Mouse (Mus musculus) stomach, postnatal 0 days (tissue): ENCODE results near the gene Kcnk5. TPM values are rescaled to one million over a fixed set of nuclear protein-coding genes. Genes with fewer than 3 reads are reported as not detected.

Experiments used
- ATAC-seq: fragments of 200-750 bp; cut with Nextera tagmentation; 2 replicates; pipeline ENCODE4 v1.8.0; 2017; ENCODE audit not compliant: low FRiP score, low TSS enrichment
- DNase-seq: peaks from one replicate; pipeline ENCODE4 v3.0.0-alpha.2; 2016; ENCODE audit warnings: low spot score
- H3K27ac ChIP-seq: fragments of 300-500 bp; sonication (generic); replicated peaks from 2 replicates; pipeline ENCODE4 v1.5.1; 2014; ENCODE audit warnings: mild to moderate bottlenecking, control low read depth
- H3K27me3 ChIP-seq: fragments of 300-500 bp; sonication (generic); 2 replicates; pipeline ENCODE4 v1.6.1; 2014; ENCODE audit warnings: low read length; ENCODE audit not compliant: control insufficient read depth, insufficient read depth
- H3K36me3 ChIP-seq: fragments of 300-500 bp; sonication (generic); 2 replicates; pipeline ENCODE4 v1.6.1; 2014; ENCODE audit warnings: low read length, mixed read lengths; ENCODE audit not compliant: control insufficient read depth, insufficient read depth
- H3K4me1 ChIP-seq: fragments of 300-500 bp; sonication (generic); replicated peaks from 2 replicates; pipeline ENCODE4 v1.6.1; 2014; ENCODE audit warnings: antibody characterized with exemption; ENCODE audit not compliant: control insufficient read depth, insufficient read depth
- H3K4me2 ChIP-seq: fragments of 300-500 bp; sonication (generic); replicated peaks from 2 replicates; pipeline ENCODE4 v1.6.1; 2014; ENCODE audit warnings: low read depth, mild to moderate bottlenecking, control low read depth, moderate library complexity
- H3K4me3 ChIP-seq: fragments of 300-500 bp; sonication (generic); 2 replicates; pipeline ENCODE4 v1.5.1; 2014; ENCODE audit warnings: low read depth, low read length, control low read depth
- H3K9ac ChIP-seq: fragments of 300-500 bp; sonication (generic); 2 replicates; pipeline ENCODE4 v1.6.1; 2014; ENCODE audit warnings: mild to moderate bottlenecking, low read length, control low read depth, mixed read lengths
- H3K9me3 ChIP-seq: fragments of 300-500 bp; sonication (generic); 2 replicates; pipeline ENCODE4 v1.6.1; 2016; ENCODE audit warnings: low read length; ENCODE audit not compliant: control insufficient read depth
- CTCF ChIP-seq: IDR thresholded peaks from 2 replicates; pipeline ENCODE4 v1.5.1; 2016; ENCODE audit warnings: antibody characterized with exemption, low read depth, mild to moderate bottlenecking, moderate library complexity
- EP300 ChIP-seq: optimal IDR thresholded peaks from 2 replicates; pipeline ENCODE3; 2016; ENCODE audit warnings: antibody characterized with exemption
- WGBS: fragments of 180-500 bp; shearing (Covaris S2); extraction: QIAGEN DNeasy Blood & Tissue Kit; methylation state at CpG from one replicate; pipeline ENCODE4 v1.1.7; 2014; 5-methylcytosine and 5-hydroxymethylcytosine counted together
- polyA plus RNA-seq: library from polyadenylated mRNA; unstranded; fragments of >200 nt; fragmentation: Nextera tagmentation; extraction: Ambion mirVana; gene quantifications from 2 replicates; pipeline ENCODE4 v1.2.1, GENCODE M21; 2015

Kcnk5 gene
- polyA plus RNA-seq, 1 experiment from 2014 or later = 8.3 TPM

DNA sequence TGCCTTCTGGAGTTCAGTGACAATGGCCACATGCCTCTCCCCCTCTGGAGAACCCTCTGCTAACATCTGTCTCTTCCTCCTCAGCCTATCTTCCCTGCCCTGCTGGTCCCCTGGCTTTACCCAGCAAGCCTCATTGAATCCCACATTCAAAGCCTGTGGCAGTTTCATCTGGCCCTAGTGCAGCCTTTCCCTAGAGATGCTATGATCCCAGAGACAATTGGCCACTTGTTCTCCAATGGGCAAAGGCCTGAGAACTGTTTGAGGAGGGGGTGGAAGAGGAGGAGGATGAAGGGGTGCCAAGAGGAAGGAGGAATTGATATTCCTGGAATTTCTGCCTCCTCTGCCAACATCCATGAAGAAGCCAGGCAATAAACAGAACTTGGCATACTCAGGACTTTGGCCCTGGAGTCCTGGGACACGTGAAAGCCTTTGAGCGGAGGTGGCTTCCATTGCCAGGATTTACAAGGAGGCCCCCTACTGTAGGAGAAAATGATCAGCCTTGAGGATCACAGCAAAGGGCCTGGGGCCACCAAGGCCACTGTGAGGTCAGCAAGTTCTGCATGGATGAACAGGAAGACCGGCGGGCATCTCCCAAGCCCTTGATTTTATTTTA, 11.6 kb upstream of the Kcnk5 start:
- DNase-seq = no peak
- Histone ChIP-seq H3K9ac (no peak overlapping the region), H3K4me1 (no peaks in the 10 kb centered on the region), H3K36me3 (no peaks in the 10 kb centered on the region), H3K27ac (no peak overlapping the region), H3K4me3 (no peak overlapping the region), H3K9me3 (no peaks in the 10 kb centered on the region), H3K4me2 (no peak overlapping the region), H3K27me3 (no peaks in the 10 kb centered on the region)
- no peak for ATAC-seq
- TF ChIP-seq CTCF (no peak), EP300 (no peak)
- WGBS = 87% methylated on average over 4 of the region's 4 CpGs

DNA sequence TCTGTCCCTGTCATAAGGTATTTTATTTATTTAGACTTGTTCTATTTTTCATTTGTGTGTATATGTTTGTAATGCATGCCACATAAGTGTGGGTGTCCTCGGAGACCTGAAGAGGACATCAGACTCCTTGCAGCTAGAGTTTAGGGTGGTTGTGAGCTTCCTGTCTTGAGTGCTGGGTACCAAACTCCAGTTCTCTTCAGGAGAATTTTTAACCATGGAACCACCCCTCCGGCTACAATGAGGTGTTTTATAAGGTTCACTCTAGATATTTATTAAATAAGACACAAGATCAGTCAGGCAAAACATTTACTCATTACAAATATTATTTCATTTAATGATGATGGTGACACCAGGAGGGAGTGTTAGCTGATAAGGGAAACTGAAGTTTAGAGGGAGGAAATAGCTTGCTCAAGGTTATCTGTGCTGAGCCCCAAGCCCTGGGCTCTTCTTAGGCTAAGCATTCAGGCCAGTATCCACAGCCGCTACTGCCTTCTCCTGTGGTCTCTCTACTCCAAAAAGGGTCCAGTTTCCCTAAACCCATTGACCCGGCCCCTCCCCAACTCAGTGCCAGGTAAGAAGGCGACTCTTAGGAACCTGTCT, 9.6 kb upstream of the Kcnk5 start:
- H3K9ac ChIP-seq = no peak overlapping the region
- 83% methylated on average over 5 of the region's 5 CpGs for WGBS
- no peaks in the 10 kb centered on the region for H3K9me3 ChIP-seq
- H3K4me2 ChIP-seq = no peak overlapping the region
- H3K4me1 ChIP-seq = no peaks in the 10 kb centered on the region
- H3K4me3 ChIP-seq = no peak overlapping the region
- H3K27ac ChIP-seq = no peak overlapping the region
- DNase-seq (no peak), ATAC-seq (no peak)
- TF ChIP-seq CTCF = no peak
- TF ChIP-seq EP300 = no peak
- no peaks in the 10 kb centered on the region for H3K36me3 ChIP-seq
- H3K27me3 ChIP-seq = no peaks in the 10 kb centered on the region

DNA sequence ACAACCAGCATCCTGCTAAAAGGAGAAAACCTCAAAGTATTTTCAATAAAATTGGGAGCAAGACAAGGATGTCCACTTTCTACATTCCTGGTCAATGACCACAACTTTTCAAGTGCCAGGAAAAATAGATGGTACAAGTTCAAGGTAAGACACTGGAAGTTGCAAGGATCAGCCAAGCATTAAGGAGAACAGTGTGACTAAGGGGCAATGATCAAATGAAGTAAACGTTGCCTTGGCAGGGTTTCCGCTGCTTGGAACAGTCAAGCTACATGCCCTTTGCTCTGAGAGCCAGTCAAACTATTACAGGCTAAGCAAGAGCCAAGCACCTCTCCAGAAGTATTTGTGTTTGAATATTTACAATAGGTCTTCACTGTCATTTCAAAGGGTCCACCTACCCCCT, 8.1 kb upstream of the Kcnk5 start:
- TF ChIP-seq CTCF (no peak), EP300 (no peak)
- Histone ChIP-seq H3K9ac (no peak overlapping the region), H3K27ac (no peak overlapping the region), H3K4me1 (no peaks in the 10 kb centered on the region), H3K4me2 (no peak overlapping the region), H3K27me3 (no peaks in the 10 kb centered on the region), H3K4me3 (no peak overlapping the region), H3K36me3 (no peaks in the 10 kb centered on the region), H3K9me3 (no peaks in the 10 kb centered on the region)
- DNase-seq = no peak
- no peak for ATAC-seq
- 47% methylated on average over 2 of the region's 2 CpGs for WGBS

DNA sequence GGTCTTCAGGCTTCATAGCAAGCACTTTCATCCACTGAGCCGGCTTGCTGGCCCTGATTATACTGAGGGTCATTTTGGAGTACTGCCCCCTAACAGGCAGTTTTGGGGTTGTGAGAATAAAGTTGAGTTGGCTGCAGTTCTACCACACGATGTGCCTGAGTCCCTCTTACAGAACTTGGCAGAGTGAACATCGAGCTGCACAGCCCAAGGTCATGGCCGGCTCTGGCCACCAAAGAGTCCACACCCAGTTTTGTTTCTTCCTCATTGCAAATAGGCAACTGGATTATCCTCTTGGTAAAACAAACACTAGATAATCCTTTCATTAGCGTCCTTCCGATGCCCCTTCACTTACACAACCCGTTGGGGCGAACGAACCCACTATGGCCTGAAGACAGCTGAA, 3.8 kb upstream of the Kcnk5 start:
- Histone ChIP-seq H3K4me3 (no peak overlapping the region), H3K27ac (no peak overlapping the region), H3K9ac (no peak overlapping the region), H3K4me1 (0 out of 2 replicates have a peak, but pooled peaks cover 2% of the 10 kb centered on the region), H3K4me2 (no peak overlapping the region), H3K36me3 (no peaks in the 10 kb centered on the region), H3K27me3 (no peaks in the 10 kb centered on the region), H3K9me3 (no peaks in the 10 kb centered on the region)
- no peak for DNase-seq
- no peak for TF ChIP-seq EP300
- TF ChIP-seq CTCF = no peak
- no peak for ATAC-seq
- 39% methylated on average over 9 of the region's 9 CpGs for WGBS

DNA sequence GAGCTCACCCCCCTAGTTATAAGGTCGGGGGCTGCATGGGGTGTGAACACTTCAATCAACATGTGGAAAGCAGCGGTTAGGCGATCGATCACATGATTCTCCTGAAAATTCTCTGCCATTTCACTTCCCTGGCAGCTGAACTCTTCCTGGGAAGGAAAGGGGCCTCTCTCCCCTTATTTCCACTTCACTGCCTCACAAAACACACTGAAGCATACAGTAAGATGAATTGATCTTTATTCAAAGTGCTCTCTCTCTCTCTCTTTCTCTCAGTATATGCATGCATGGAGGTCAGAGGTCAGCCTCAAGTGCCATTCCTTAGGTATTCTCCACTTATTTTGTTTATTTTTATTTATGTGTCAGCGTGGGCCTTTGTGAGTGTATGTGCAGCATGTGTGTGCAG, 2.1 kb upstream of the Kcnk5 start:
- no peaks in the 10 kb centered on the region for H3K9me3 ChIP-seq
- H3K9ac ChIP-seq = no peak overlapping the region
- H3K27me3 ChIP-seq = no peaks in the 10 kb centered on the region
- 74% methylated on average over 5 of the region's 5 CpGs for WGBS
- no peak overlapping the region for H3K27ac ChIP-seq
- ATAC-seq (no peak), DNase-seq (no peak)
- H3K4me3 ChIP-seq = no peak overlapping the region
- 0 out of 2 replicates have a peak, but pooled peaks cover 4% of the 10 kb centered on the region for H3K4me1 ChIP-seq
- TF ChIP-seq CTCF (no peak), EP300 (no peak)
- H3K36me3 ChIP-seq = no peaks in the 10 kb centered on the region
- no peak overlapping the region for H3K4me2 ChIP-seq

DNA sequence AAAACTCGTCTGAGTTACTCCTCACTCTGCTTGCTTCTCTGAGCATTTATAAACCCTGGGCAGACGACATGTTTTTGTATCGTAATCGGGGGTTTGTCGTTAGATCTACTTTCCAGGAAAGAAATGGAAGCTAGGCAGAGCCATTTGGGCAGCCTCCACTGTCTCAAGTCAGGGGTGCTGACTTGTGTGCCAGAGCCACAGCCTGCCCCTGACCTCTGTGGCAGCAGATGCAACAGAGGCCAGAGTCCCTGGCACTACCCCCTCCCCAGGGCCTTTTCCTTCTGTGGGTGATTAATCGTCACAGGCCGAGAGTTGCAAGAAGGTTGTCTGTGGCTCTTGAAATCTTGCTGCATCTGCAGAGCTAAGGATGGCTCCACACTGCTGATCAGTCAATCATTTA, 987 bp upstream of the Kcnk5 start:
- H3K27ac ChIP-seq = no peak overlapping the region
- WGBS = 76% methylated on average over 7 of the region's 7 CpGs
- no peaks in the 10 kb centered on the region for H3K9me3 ChIP-seq
- H3K9ac ChIP-seq = no peak overlapping the region
- no peak overlapping the region for H3K4me3 ChIP-seq
- ATAC-seq (no peak), DNase-seq (no peak)
- no peaks in the 10 kb centered on the region for H3K36me3 ChIP-seq
- H3K27me3 ChIP-seq = no peaks in the 10 kb centered on the region
- H3K4me2 ChIP-seq = no peak overlapping the region
- TF ChIP-seq CTCF (no peak), EP300 (no peak)
- 0 out of 2 replicates have a peak, but pooled peaks cover 4% of the 10 kb centered on the region for H3K4me1 ChIP-seq
